Mouse (Mus musculus) skeletal muscle tissue, adult 2 months (tissue): ENCODE measurements at regions not wholly inside any gene's neighbourhood (a gene's known extent, or its start where the extent isn't known, plus 50 kb on each side); places are given as distances from the start of the nearest gene placed in this dataset.

Experiments used
- DNase-seq: peaks from one replicate; pipeline ENCODE4 v3.0.0-alpha.2; 2012; ENCODE audit warnings: low read depth, low spot score

DNA sequence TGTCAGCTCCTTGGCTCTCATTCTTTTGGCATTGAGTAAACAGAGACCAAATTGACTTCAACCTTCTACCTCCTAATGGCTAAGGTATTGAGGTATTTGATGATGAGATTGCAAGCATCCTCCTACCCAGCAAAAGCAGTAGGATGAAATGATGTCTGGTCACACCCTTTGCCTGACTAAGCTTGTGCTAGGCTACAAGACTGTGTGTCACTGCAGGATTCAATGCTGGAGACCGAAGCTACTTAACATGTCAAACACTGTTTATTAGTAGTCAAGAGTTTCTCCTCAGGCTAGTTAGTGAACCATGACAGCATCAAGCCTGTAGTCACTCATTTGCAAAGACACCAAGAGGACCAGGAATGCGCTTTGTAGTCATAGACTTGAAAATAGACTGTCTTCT lies 320.0 kb downstream of the Prr30 start:
- DNase-seq: no peak

GRCm38 (mm10) chr14:100867790-100868189 lies 332.3 kb downstream of the Prr30 start:
- no peak for DNase-seq

DNA sequence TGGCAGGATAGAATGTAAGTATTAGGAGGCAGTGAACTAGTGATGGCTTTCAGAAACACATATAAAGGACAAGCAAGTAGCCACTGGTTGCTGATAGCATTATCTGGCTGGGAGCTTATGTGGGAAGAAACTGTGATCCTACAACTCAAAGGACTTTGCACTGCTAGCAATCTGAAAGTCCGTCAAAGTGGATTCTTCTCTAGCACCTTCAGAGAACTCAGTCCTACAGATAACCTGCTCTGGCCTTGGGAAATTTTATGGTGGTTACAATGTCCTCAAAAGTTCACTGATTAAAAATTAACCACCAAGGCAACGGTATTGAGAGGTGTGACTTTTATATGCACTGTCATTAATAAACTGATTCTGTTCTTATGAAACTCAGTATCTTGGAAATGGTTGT lies 335.3 kb downstream of the Prr30 start:
- no peak for DNase-seq

DNA sequence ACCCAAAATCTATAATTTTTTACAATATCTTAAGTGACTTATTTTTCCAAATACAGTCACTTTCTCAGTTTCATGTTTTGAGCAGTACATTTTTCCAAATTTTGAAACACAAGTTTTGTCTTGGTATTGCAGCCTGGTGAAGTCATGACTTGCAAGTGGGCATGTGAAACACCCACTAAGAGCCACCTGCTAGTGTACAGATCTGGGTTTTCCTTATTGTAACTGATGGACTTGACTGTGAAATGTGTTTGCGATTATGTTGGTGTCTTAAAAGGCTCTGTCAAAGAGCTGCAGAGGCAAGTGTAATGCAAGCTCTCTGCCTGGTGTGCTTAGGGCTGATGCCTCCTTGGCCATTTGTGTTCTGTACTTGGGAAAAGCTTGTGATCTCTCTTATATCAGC lies 336.0 kb downstream of the Prr30 start:
- DNase-seq: no peak

DNA sequence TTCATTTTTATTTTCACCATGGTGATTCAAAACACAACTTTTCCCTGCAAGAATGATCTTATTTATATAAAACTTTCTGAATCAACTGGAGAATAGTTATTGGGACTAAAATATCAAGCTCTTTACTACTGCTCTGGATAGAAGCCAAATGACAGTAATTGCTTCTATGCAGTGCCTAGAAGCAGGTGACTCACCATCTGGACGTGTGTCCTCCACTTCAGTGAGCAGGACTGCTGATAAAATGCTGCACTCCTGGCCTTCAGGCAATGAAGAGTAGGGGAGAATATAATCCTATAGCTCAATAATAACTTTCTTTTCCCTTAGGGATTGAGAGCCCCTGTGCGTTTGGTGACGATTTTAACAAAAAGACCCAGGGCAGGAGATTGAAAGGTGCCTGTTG lies 357.3 kb downstream of the Prr30 start:
- DNase-seq: no peak
